Mouse (Mus musculus) 3T3-L1 (cell line): ENCODE results near the gene Cd3eap.

ENCODE experiments used
- DNase-seq: peaks from one replicate; pipeline ENCODE4 v3.0.0-alpha.2; 2015; ENCODE audit warnings: low read depth, low spot score

The Cd3eap gene

GRCm38 (mm10) chr7:19308454-19309277, 50.6 kb downstream of the Cd3eap start:
- peak; percentile 88 for DNase-seq

DNA sequence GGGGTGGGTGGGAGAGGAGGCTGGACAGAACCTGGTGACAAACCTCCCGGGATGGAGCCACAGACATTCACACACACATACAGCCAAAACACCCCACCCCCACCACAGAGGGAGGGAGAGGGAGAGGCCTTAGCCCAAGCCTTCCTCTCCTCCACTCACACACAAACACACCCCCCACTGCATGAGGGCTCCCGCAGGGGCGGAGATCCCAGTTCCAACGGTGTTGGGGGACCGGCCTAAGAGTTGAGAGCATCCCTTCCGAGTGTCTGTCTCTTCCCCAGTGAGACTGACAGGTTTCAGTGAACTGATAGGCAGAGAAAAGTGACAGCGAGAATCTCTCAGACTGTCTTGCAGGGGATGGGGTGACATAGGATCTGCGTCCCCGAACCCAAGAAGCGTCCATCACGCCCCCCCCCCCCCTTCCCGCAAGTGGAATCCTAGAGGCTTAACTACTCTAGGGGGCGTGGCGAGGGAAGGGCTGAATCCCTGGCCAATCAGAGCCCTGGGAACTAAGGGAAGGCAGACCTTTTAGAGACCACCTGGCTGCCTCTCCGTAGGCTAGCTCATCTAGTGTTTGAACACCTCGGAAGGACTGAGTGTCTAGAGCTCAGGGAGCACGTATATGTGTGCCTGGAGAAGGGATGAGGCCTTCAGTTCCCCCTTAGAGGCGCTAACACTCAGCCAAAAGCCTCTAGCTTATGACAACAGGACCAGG, 51.4 kb downstream of the Cd3eap start:
- peak; percentile 82 for DNase-seq

GRCm38 (mm10) chr7:19306819-19307738, 52.2 kb downstream of the Cd3eap start:
- no peak for DNase-seq
